Mouse (Mus musculus) liver, embryonic 15.5 days (tissue): ENCODE measurements around the gene Lrrc20. TPM values are rescaled to one million over a fixed set of nuclear protein-coding genes. Genes with fewer than 3 reads are reported as not detected.

Source experiments
- ATAC-seq: fragments of 200-750 bp; cut with Nextera tagmentation; 2 replicates; pipeline ENCODE4 v1.8.0; 2017; ENCODE audit warnings: moderate number of reproducible peaks, mild to moderate bottlenecking, moderate library complexity; ENCODE audit not compliant: insufficient read depth
- H3K27ac ChIP-seq: fragments of 300-500 bp; sonication (generic); replicated peaks from 2 replicates; pipeline ENCODE4 v1.5.1; 2015; ENCODE audit warnings: mild to moderate bottlenecking, inconsistent platforms
- H3K27me3 ChIP-seq: fragments of 300-500 bp; sonication (generic); 2 replicates; pipeline ENCODE4 v1.6.1; 2015; ENCODE audit warnings: mild to moderate bottlenecking, inconsistent platforms
- H3K36me3 ChIP-seq: fragments of 300-500 bp; sonication (generic); replicated peaks from 2 replicates; pipeline ENCODE4 v1.6.1; 2015; ENCODE audit warnings: moderate library complexity, mild to moderate bottlenecking, inconsistent platforms
- H3K4me1 ChIP-seq: fragments of 300-500 bp; sonication (generic); replicated peaks from 2 replicates; pipeline ENCODE4 v1.6.1; 2015; ENCODE audit warnings: inconsistent platforms
- H3K4me2 ChIP-seq: fragments of 300-500 bp; sonication (generic); 2 replicates; pipeline ENCODE4 v1.6.1; 2015; ENCODE audit warnings: moderate library complexity, mild to moderate bottlenecking, inconsistent platforms
- H3K4me3 ChIP-seq: fragments of 300-500 bp; sonication (generic); replicated peaks from 2 replicates; pipeline ENCODE4 v1.5.1; 2015; ENCODE audit warnings: mild to moderate bottlenecking, inconsistent platforms
- H3K9ac ChIP-seq: fragments of 300-500 bp; sonication (generic); 2 replicates; pipeline ENCODE4 v1.6.1; 2015; ENCODE audit warnings: moderate library complexity, mild to moderate bottlenecking, inconsistent platforms
- H3K9me3 ChIP-seq: fragments of 300-500 bp; sonication (generic); replicated peaks from 2 replicates; pipeline ENCODE4 v1.6.1; 2016; ENCODE audit warnings: inconsistent platforms
- WGBS: fragments of 180-500 bp; shearing (Covaris S2); methylation state at CpG from one replicate; pipeline ENCODE4 v1.1.7; 2015; ENCODE audit warnings: mixed read lengths; ENCODE audit not compliant: insufficient replicate concordance; 5-methylcytosine and 5-hydroxymethylcytosine counted together
- polyA plus RNA-seq: library from polyadenylated mRNA; unstranded; fragments of >200 nt; fragmentation: Nextera tagmentation; extraction: Ambion mirVana; gene quantifications from 2 replicates; pipeline ENCODE4 v1.2.1, GENCODE M21; 2015

Lrrc20 gene
- polyA plus RNA-seq, 1 experiment from 2014 or later, result 5.8 TPM

DNA sequence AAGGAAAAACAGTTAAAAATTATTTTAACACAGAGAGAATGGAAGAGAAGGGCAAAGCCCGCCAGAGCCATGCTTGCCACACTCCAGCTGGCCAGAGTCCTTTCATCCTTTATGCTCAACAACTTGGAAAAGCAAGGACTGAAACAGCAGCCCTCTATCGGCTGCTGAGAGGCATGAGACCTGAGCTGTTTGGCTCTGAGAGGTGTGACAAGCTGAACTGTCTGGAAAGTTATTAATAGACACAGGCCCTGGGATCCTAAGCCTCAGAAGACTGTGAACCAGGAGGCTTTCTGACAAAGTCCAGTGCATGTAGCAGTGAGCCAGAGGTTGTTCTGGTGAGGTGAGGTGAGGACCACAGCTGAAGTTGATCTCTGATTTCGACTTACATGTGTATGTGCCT, 2.0 kb upstream of the Lrrc20 start:
- ATAC-seq, result no peak

DNA sequence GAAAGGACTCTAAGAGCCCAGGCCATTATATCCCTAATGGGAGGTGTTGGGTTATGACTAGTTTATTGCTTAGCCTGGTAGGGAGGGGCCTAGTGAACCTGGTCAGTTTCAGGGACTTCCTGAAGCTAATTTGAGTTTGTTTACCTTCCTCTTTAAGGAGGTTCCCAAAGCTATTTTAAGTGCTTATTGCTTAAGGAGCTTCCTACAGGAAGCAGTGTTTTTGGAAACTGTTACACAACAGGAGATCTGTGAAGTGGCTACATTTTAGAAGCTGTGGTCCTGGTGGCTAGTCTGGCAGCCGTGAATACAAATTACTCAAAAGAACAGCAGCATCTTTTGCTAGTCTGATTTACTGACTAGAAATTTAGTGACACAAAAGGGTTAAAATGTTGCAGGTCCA, 1.3 kb upstream of the Lrrc20 start:
- H3K36me3 ChIP-seq, result no peaks in the 10 kb centered on the region
- WGBS, result 30% methylated on average over 1 of the region's 1 CpGs

More for the DNA sequence above, 2.0 kb upstream of the Lrrc20 start:
- Histone ChIP-seq H3K4me2 (no peak overlapping the region), H3K27ac (no peak overlapping the region), H3K4me3 (no peak overlapping the region), H3K9me3 (no peaks in the 10 kb centered on the region), H3K4me1 (peaks cover 37% of the 10 kb centered on the region), H3K36me3 (no peaks in the 10 kb centered on the region), H3K9ac (no peak overlapping the region), H3K27me3 (peaks cover 14% of the 10 kb centered on the region)
- WGBS, result 58% methylated on average over 3 of the region's 3 CpGs

DNA sequence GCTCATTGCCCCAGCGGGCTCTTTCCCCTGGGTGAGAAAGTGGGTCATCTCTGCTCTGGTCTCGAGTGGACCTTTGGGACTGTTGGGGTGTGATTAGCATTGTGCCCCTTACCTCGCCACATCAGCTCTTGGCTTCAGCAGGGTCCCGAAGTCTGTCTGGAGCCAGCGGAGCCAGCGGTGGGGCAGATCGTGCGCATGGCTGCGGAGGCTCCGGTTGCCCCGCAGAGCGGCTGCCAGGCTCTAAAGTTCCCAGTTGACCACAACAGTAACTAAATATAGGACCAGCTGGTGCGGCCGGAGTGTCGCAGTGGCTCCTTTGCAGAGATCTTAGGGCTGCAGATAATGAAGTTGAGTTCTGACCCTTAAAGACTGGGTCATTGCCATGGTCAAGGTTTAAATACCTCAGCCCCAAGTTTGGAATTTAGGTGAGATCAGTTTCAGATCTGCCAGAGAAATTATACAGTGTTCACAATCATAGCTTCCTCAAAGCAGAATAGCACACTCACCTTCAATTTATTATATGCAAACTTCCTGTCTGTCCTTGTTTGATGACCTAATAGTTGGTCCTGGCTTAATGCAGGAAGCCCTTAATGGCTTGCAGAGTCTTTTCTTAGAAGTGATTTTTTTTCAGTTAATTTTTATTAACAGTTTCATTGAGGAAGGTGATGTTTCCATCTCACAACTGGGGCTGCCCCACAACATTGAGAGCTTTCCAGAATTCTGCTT, 1.0 kb downstream of the Lrrc20 start:
- H3K4me3 ChIP-seq, result peak overlapping the region; percentile 79
- no peaks in the 10 kb centered on the region for H3K9me3 ChIP-seq
- H3K9ac ChIP-seq, result peak overlapping the region; percentile 79
- peak overlapping the region; percentile 95 for H3K27ac ChIP-seq
- WGBS, result 4% methylated on average over 15 of the region's 15 CpGs
- peaks cover 37% of the 10 kb centered on the region for H3K4me1 ChIP-seq
- ATAC-seq, result no peak
- no peaks in the 10 kb centered on the region for H3K36me3 ChIP-seq
- H3K27me3 ChIP-seq, result no peaks in the 10 kb centered on the region; the same call in 1 of the 2 replicates
- peak overlapping the region; percentile 100 for H3K4me2 ChIP-seq

More for the DNA sequence above, 1.3 kb upstream of the Lrrc20 start:
- Histone ChIP-seq H3K4me3 (no peak overlapping the region), H3K9ac (no peak overlapping the region), H3K4me2 (no peak overlapping the region), H3K9me3 (no peaks in the 10 kb centered on the region), H3K4me1 (peaks cover 37% of the 10 kb centered on the region), H3K27me3 (peaks cover 9% of the 10 kb centered on the region), H3K27ac (no peak overlapping the region)
- ATAC-seq, result no peak

DNA sequence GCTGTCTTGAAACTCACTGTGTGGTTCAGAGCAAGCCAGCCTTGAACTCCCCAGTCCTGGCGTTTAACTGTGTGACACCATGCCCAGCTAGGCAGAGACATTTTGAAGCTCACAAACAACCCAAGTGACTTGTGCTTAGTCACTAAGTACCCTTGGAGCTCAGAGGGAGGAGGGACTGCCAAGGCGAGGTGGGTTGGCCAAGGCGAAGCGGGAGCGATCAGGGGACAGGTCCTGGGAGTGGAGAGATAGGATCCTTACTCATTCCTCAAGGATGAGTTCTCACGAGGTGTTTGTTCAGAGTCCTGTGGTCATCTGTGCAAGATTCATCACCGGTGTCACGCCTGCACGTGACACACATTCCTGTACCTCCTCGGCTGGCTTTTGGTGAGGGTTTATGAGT, 3.9 kb downstream of the Lrrc20 start:
- Histone ChIP-seq H3K4me1 (peaks cover 40% of the 10 kb centered on the region), H3K27me3 (no peaks in the 10 kb centered on the region), H3K9ac (no peak overlapping the region), H3K4me2 (no peak overlapping the region), H3K9me3 (no peaks in the 10 kb centered on the region), H3K4me3 (no peak overlapping the region), H3K36me3 (no peaks in the 10 kb centered on the region), H3K27ac (no peak overlapping the region)
- WGBS, result 86% methylated on average over 10 of the region's 10 CpGs
- ATAC-seq, result no peak

DNA sequence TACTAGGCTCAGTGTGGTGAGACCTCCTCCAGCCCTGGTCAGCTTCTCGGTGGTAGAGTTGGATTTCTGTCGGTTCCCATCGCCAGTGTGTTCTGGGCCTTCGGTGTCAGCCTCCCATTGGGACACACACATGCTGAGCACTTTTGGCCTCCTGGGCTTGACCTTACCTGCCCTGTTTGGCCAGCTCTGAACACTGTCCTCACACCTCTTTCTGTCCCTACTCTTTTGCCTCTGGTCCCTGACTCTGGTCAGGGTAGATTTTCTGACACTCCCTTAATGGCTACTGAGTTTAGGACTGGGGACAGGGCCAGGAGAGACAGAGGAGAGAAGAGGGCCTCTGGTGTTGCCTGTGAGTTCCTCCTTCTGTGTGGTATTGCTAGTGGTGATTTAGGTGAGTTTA, 4.3 kb downstream of the Lrrc20 start:
- Histone ChIP-seq H3K36me3 (no peaks in the 10 kb centered on the region), H3K4me3 (no peak overlapping the region), H3K27ac (no peak overlapping the region), H3K9me3 (no peaks in the 10 kb centered on the region), H3K4me1 (peaks cover 39% of the 10 kb centered on the region), H3K4me2 (no peak overlapping the region), H3K9ac (no peak overlapping the region), H3K27me3 (no peaks in the 10 kb centered on the region)
- no peak for ATAC-seq
- WGBS, result 80% methylated on average over 4 of the region's 4 CpGs

DNA sequence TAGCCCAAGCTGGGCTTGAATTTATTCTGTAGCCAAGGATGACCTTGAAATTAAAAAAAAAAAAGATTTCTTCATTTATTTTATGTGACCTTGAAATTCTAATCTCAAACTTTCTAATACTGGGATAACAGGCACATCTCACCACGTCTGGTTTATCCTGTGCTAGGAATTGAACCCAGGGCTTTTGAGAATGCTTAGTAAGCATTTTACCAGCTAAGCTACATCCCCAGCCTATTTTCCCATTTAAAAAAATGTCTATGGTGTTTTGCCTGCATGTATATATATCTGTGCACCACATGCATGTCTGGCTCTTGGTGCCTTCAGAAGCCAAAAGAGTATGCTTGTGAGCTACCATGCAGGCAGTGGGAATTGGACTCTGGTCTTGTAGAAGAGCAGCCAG, 4.9 kb downstream of the Lrrc20 start:
- 40% methylated on average over 1 of the region's 1 CpGs for WGBS
- no peak for ATAC-seq
- no peaks in the 10 kb centered on the region for H3K9me3 ChIP-seq

DNA sequence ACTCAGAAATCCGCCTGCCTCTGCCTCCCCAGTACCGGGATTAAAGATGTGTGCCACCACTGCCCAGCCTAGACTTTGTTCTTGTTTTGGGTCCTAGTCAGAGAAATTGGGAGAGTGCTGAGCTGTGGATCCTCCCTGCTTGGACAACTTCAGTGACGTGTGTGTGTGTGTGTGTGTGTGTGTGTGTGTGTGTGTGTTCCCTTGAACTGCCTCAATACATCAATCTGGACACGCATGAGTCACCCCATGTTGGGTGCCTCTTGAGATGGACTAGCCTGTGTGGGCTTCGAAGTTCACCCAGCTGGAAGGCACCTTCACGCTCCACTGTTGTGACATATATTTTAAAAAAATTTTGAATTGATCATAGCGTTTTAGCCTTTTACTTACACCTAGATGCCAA, 7.2 kb downstream of the Lrrc20 start:
- Histone ChIP-seq H3K9me3 (no peaks in the 10 kb centered on the region), H3K27me3 (no peaks in the 10 kb centered on the region), H3K36me3 (no peaks in the 10 kb centered on the region), H3K4me3 (no peak overlapping the region), H3K4me2 (no peak overlapping the region), H3K9ac (no peak overlapping the region), H3K4me1 (peaks cover 28% of the 10 kb centered on the region; the same call in 1 of the 2 replicates), H3K27ac (no peak overlapping the region)
- WGBS, result 82% methylated on average over 7 of the region's 7 CpGs
- ATAC-seq, result no peak

More for the DNA sequence above, 4.9 kb downstream of the Lrrc20 start:
- H3K4me2 ChIP-seq, result no peak overlapping the region
- H3K4me1 ChIP-seq, result peaks cover 35% of the 10 kb centered on the region
- no peak overlapping the region for H3K27ac ChIP-seq
- H3K27me3 ChIP-seq, result no peaks in the 10 kb centered on the region
- no peak overlapping the region for H3K4me3 ChIP-seq
- H3K36me3 ChIP-seq, result no peaks in the 10 kb centered on the region
- H3K9ac ChIP-seq, result no peak overlapping the region

DNA sequence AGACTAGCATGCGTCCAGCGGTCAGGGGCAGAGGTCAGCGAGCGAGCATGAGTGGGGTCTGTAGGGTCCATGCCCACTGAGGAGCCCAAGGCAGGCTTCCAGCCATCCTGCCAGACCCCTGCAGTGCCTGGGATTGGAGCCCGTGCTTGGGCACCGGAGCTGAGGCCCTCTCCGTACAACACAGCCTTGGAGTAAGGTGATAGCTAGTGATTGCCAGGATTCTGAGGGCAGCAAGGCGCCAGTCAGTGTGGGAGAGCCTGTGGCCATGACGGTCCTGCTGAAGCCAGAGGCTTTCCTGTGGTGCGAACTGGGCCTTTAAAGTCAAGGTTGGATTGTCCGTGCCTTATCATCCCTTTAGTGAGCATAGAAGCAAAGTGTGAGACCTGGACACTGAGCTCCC, 9.2 kb downstream of the Lrrc20 start:
- no peak for ATAC-seq
- Histone ChIP-seq H3K9me3 (no peaks in the 10 kb centered on the region), H3K9ac (no peak overlapping the region), H3K27ac (no peak overlapping the region), H3K4me3 (no peak overlapping the region), H3K36me3 (no peaks in the 10 kb centered on the region), H3K27me3 (no peaks in the 10 kb centered on the region), H3K4me2 (no peak overlapping the region), H3K4me1 (peaks cover 38% of the 10 kb centered on the region)
- WGBS, result 76% methylated on average over 11 of the region's 11 CpGs

DNA sequence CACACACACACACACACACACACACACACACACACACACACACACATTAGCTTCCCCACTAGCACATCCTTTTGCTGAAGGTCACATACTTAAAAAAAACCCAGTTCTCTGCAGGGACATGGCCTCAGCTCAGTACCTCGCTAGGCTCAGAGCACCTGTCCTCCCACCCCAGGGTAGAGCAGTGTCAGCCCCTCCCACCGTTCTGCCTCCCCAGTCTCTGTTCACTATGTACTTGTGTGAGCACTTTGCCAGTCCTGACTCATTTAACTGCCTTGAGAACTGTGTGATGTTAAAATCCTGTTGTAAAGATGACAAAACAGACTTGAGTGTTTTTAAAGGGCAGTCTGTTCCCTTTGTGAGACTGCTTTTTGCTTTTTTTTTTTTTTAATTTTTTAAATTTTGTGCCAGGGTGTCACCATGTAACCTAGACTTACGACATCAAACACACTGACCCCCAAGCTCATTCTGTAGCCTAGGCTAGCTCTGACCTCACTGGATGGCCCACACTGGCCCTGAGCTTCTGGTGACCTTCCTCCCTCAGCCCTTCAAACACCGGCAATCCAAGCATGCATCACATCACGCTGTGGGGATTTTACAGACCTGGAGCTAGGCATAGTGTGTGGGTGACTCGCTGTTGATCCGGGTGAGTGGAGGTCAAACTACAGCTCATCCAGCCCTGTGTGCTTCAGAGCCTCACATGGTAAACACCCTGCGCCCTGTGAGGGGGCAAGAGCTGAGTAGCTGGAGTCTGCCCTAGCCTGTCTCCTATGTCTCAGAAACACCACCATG, 11.1 kb downstream of the Lrrc20 start:
- no peaks in the 10 kb centered on the region for H3K9me3 ChIP-seq
- H3K9ac ChIP-seq, result no peak overlapping the region
- WGBS, result 73% methylated on average over 8 of the region's 8 CpGs
- no peak for ATAC-seq
- no peak overlapping the region for H3K4me2 ChIP-seq
- no peaks in the 10 kb centered on the region for H3K27me3 ChIP-seq
- peaks cover 57% of the 10 kb centered on the region for H3K4me1 ChIP-seq
- no peak overlapping the region for H3K27ac ChIP-seq
- no peaks in the 10 kb centered on the region for H3K36me3 ChIP-seq
- H3K4me3 ChIP-seq, result no peak overlapping the region

DNA sequence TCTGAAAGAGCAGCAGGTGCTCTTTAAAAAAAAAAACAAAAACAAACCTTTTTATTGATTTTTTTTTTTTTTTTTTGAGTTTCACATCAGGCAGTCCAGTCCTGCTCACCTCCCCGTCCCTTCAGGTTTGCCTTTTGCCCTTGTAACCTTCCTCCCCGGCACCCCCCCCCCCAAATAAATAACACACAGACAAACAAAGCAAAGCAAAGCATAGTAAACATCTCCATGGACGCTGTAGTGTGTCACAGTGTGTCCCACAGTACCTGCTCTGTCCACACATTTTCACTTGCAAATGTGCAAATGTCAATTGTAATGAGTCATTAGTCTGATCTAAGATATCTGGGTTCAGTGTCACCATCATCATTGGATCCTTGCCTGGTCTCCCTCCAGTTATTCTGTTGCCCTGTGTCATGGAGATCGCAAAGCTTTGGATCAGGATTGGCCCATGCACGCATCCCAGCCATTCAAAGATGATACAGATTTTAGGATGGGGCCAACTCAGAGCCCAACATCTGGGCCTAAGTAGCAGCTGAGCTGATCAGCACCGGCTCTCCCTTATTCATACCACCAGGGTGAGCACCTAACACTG, 13.0 kb downstream of the Lrrc20 start:
- H3K9ac ChIP-seq, result no peak overlapping the region
- H3K9me3 ChIP-seq, result no peaks in the 10 kb centered on the region
- H3K4me2 ChIP-seq, result no peak overlapping the region
- H3K4me1 ChIP-seq, result peaks cover 66% of the 10 kb centered on the region
- H3K36me3 ChIP-seq, result no peaks in the 10 kb centered on the region
- H3K27ac ChIP-seq, result no peak overlapping the region
- H3K4me3 ChIP-seq, result no peak overlapping the region
- no peaks in the 10 kb centered on the region for H3K27me3 ChIP-seq
- no peak for ATAC-seq
- WGBS, result 69% methylated on average over 6 of the region's 6 CpGs

DNA sequence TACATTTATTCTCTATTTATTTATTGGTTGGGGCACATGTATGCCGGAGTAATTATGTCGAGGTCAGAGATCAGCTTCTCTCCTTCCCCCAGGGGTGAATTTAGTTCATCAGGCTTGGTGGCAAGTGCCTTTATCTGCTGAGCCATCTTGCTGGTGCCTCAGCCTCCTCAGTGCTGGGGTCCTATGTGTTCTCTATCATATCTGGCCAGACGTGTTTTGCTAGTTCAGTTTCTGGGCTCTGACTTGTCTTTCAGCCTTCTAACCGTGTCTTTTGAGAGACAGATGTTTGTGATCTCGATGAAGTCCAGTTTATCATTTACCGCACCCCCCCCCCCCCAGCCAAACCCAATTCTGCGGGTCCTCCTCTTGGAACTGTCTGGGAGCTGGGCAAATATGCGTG, 16.0 kb downstream of the Lrrc20 start:
- peak overlapping the region; percentile 35; the same call in 1 of the 2 replicates for H3K9ac ChIP-seq
- ATAC-seq, result peak; percentile 84
- H3K9me3 ChIP-seq, result no peaks in the 10 kb centered on the region
- H3K27me3 ChIP-seq, result no peaks in the 10 kb centered on the region
- peak overlapping the region; percentile 89 for H3K27ac ChIP-seq
- H3K36me3 ChIP-seq, result no peaks in the 10 kb centered on the region
- peak overlapping the region; percentile 76 for H3K4me2 ChIP-seq
- 8% methylated on average over 8 of the region's 8 CpGs for WGBS
- H3K4me3 ChIP-seq, result peak overlapping the region; percentile 35
- peaks cover 56% of the 10 kb centered on the region for H3K4me1 ChIP-seq
